Mouse (Mus musculus) midbrain, embryonic 16.5 days (tissue): Measurements from ENCODE around the gene Ttll2. TPM values are rescaled to one million over a fixed set of nuclear protein-coding genes. Genes with fewer than 3 reads are reported as not detected.
A peak's percentile ranks its signal among the peaks of the same experiment; 100 is the strongest.
"Not testable (repeated sequence)": the region's sequence is repeated elsewhere in the genome, so short reads cannot be mapped to it uniquely, and the experiment has no call there.

Experiments used
- ATAC-seq: fragments of 200-750 bp; cut with Nextera tagmentation; 2 replicates; pipeline ENCODE4 v1.8.0; 2017; ENCODE audit warnings: moderate TSS enrichment
- H3K27ac ChIP-seq: fragments of 300-500 bp; sonication (generic); 2 replicates; pipeline ENCODE4 v1.5.1; 2014; ENCODE audit warnings: mild to moderate bottlenecking, low read length, mixed read lengths
- H3K27me3 ChIP-seq: fragments of 300-500 bp; sonication (generic); 2 replicates; pipeline ENCODE4 v1.6.1; 2014; ENCODE audit warnings: low read depth, low read length, mixed read lengths; ENCODE audit not compliant: control insufficient read depth, insufficient read depth
- H3K36me3 ChIP-seq: fragments of 300-500 bp; sonication (generic); 2 replicates; pipeline ENCODE4 v1.6.1; 2014; ENCODE audit warnings: mild to moderate bottlenecking, low read length, moderate library complexity, mixed read lengths; ENCODE audit not compliant: control insufficient read depth, insufficient read depth
- H3K4me1 ChIP-seq: fragments of 300-500 bp; sonication (generic); 2 replicates; pipeline ENCODE4 v1.6.1; 2014; ENCODE audit warnings: mild to moderate bottlenecking, low read length, mixed read lengths; ENCODE audit not compliant: control insufficient read depth, insufficient read depth
- H3K4me2 ChIP-seq: fragments of 300-500 bp; sonication (generic); 2 replicates; pipeline ENCODE4 v1.6.1; 2014; ENCODE audit warnings: mild to moderate bottlenecking, low read length, mixed read lengths
- H3K4me3 ChIP-seq: fragments of 300-500 bp; sonication (generic); 2 replicates; pipeline ENCODE4 v1.5.1; 2014; ENCODE audit warnings: low read depth, mild to moderate bottlenecking, low read length, moderate library complexity, mixed read lengths
- H3K9ac ChIP-seq: fragments of 300-500 bp; sonication (generic); 2 replicates; pipeline ENCODE4 v1.6.1; 2014; ENCODE audit warnings: low read depth, low read length, mixed read lengths
- H3K9me3 ChIP-seq: fragments of 300-500 bp; sonication (generic); replicated peaks from 2 replicates; pipeline ENCODE4 v1.6.1; 2014; ENCODE audit warnings: mild to moderate bottlenecking, low read length, mixed read lengths; ENCODE audit not compliant: control insufficient read depth, poor library complexity, severe bottlenecking
- WGBS: fragments of 180-500 bp; shearing (Covaris S2); extraction: QIAGEN DNeasy Blood & Tissue Kit; methylation state at CpG from one replicate; pipeline ENCODE4 v1.1.7; 2014; 5-methylcytosine and 5-hydroxymethylcytosine counted together
- polyA plus RNA-seq: library from polyadenylated mRNA; unstranded; fragments of >200 nt; fragmentation: Nextera tagmentation; extraction: Ambion mirVana; gene quantifications from 2 replicates; pipeline ENCODE4 v1.2.1, GENCODE M21; 2015

Ttll2 gene
- polyA plus RNA-seq, 1 experiment from 2014 or later: not detected

GRCm38 (mm10) chr17:7388341-7388957, 36.0 kb upstream of the Ttll2 start:
- H3K4me1 ChIP-seq, H3K4me2 ChIP-seq, H3K9me3 ChIP-seq, H3K36me3 ChIP-seq, H3K27ac ChIP-seq, H3K9ac ChIP-seq, H3K27me3 ChIP-seq, ATAC-seq, H3K4me3 ChIP-seq: not testable (repeated sequence)
- WGBS: no CpG with 5 or more reads among the region's 2 CpGs

DNA sequence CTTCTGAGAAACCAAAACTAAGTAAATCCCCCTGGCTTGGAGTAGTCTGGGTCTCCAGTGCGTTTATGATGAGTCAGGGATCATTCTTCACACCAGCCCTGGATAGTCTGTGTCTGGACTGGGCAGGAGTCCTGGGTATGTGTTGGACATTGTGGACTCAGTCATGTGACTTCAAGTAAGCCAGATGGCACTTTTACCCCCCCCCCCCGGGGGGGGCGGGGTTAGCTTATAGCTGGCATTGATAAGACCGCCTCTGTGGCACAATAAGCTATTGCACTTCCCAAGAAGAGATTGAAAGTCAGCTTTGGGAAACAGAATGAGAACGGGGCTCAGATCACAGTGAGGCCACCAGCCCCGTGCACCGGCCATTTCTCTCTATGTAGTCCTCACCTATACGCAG, 33.5 kb upstream of the Ttll2 start:
- H3K27ac ChIP-seq, H3K9ac ChIP-seq, H3K4me3 ChIP-seq, H3K9me3 ChIP-seq, H3K4me2 ChIP-seq, H3K36me3 ChIP-seq, H3K4me1 ChIP-seq, H3K27me3 ChIP-seq, ATAC-seq: not testable (repeated sequence)
- 65% methylated on average over 8 of the region's 8 CpGs for WGBS

DNA sequence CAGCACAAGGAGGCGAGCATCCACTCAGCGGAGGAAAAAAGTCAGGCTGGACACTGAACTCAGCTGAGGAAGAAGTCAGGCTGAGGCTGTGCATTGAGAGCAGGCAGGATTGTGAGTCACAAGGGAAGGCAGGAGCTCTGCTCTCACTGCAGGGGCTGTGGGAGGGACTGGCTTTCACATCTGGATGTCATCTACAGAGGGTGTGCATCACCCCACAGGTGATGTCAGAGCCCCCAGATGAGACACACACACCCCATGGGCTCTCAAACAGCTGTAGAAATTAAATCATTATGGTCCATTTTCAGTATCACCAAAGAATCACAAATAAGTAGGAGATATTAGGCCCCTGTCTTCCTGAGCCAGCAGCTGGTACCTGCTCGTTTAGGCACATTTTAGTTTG, 32.9 kb upstream of the Ttll2 start, which contains the start of gene Unc93a2:
Gene Unc93a2, minus strand, starts transcription at position 101 of the 400 bp plus-strand sequence.
- H3K9me3 ChIP-seq, H3K4me1 ChIP-seq, H3K4me3 ChIP-seq, H3K27ac ChIP-seq, ATAC-seq, H3K9ac ChIP-seq, H3K27me3 ChIP-seq, H3K36me3 ChIP-seq, H3K4me2 ChIP-seq: not testable (repeated sequence)
- WGBS: 76% methylated on average over 3 of the region's 3 CpGs

- H3K9me3 ChIP-seq, H3K27me3 ChIP-seq, H3K4me3 ChIP-seq, H3K9ac ChIP-seq, H3K36me3 ChIP-seq, H3K27ac ChIP-seq, H3K4me2 ChIP-seq, ATAC-seq, H3K4me1 ChIP-seq: not testable (repeated sequence)
- WGBS: 79% methylated on average over 10 of the region's 13 CpGs
These were observed 31.0 kb upstream of the Ttll2 start for GRCm38 (mm10) chr17:7383167-7384143.

DNA sequence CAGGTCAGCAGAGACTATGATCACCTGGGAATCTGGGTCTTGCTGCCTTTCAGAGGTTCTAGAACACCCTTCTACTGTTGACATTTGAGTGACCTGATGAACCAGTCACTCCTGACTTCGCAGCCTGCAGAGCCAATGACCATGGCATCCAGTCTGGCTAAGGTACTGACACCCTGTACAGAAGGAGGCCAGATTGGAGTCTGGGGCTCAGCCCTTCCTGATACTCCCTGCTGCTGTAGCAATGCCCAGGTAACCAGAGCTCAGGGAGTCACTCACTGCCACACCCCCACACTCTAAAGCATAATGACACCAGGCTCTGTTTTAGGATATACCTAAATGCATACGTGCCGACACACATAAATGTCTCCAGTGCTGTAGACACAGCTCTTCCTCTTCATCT, 30.2 kb upstream of the Ttll2 start:
- H3K27me3 ChIP-seq, ATAC-seq, H3K36me3 ChIP-seq, H3K4me3 ChIP-seq, H3K4me1 ChIP-seq, H3K4me2 ChIP-seq, H3K9ac ChIP-seq, H3K9me3 ChIP-seq, H3K27ac ChIP-seq: not testable (repeated sequence)
- WGBS: 76% methylated on average over 1 of the region's 3 CpGs

GRCm38 (mm10) chr17:7377907-7378306, 25.4 kb upstream of the Ttll2 start:
- H3K9me3 ChIP-seq, H3K4me2 ChIP-seq, H3K27ac ChIP-seq, H3K4me1 ChIP-seq, H3K27me3 ChIP-seq, H3K4me3 ChIP-seq, H3K9ac ChIP-seq, H3K36me3 ChIP-seq: not testable (repeated sequence)
- 7% methylated on average over 2 of the region's 3 CpGs for WGBS
- ATAC-seq: peak; percentile 47; the same call in 1 of the 2 replicates

DNA sequence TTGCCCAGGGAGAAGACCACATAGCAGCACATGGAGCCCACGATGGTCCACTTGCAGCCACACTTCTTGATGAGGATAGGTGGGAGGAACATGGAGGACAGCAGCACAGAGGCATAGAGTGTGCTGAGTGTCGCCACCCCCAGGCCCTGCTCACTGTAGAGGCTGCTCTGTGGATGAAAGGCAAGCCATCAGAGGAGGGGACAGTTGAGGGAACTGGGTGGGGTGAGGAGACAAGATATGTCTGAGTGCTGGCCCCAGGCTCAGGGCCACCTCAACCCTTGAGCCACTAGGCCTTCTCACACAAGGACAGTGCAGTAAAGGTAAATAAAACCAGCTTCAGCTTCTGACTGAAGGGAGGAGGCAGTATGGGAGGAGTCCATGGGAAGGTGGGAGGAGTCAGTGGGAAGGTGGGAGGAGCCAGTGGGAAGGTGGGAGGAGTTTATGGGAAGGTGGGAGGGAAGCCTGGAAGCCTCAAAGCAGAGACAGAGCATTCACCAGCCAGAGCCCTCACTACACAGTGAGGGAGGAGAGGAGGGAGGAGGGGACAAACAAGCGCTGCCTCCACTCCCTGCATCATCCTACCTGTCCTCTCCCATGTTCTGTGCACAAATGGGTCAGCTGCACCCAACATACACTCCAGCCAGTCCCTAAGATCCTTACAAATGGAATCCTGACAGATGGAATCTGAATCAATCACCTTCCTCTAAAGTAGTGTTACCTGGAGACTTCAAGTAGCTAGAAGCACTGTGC, 24.6 kb upstream of the Ttll2 start:
- not testable (repeated sequence) for H3K4me3 ChIP-seq, H3K36me3 ChIP-seq, H3K4me2 ChIP-seq, H3K9me3 ChIP-seq, H3K4me1 ChIP-seq, H3K27me3 ChIP-seq, H3K27ac ChIP-seq, H3K9ac ChIP-seq
- ATAC-seq: peak; percentile 73
- 100% methylated on average over 1 of the region's 3 CpGs for WGBS

DNA sequence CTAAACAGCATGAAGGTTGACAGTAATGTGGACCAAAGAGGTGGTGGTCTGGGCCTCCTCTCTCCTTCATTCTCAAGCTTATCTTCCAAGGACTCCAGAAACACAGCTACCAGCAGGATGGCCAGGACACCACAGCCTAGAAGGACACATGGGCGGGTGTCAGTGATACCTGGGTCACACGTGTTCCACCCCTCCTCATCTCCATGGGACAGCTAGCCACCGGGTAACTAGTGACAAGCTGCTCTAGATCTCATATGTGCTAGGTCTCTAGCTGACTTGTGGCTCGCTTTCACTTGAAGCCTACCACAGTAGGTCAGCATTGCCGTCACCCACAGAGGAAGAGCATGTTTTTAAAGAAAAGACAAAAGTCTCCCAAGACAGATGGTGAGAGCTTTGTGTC, 19.4 kb upstream of the Ttll2 start, which contains the start of gene Gm49630:
Gene Gm49630, minus strand, starts transcription at position 101 of the 400 bp plus-strand sequence.
- ATAC-seq: not testable (repeated sequence)
- WGBS: 100% methylated on average over 2 of the region's 5 CpGs

More for the DNA sequence above, 19.4 kb upstream of the Ttll2 start, which contains the start of gene Gm49630:
- H3K4me3 ChIP-seq, H3K4me2 ChIP-seq, H3K27ac ChIP-seq, H3K9ac ChIP-seq, H3K4me1 ChIP-seq, H3K27me3 ChIP-seq, H3K36me3 ChIP-seq, H3K9me3 ChIP-seq: not testable (repeated sequence)
